Mouse (Mus musculus): ENCODE measurements around the gene Plp1.

Plp1 gene

GRCm38 (mm10) chrX:136822371-136822770, at the start of gene Plp1:
Gene Plp1 (plus strand): TSS chrX:136822671.
- DNase-seq (ENCODE audit: low read depth, low spot score), result peak; percentile 70

- peak; percentile 21 for DNase-seq (ENCODE audit: low read depth, low spot score)
These were observed 49.4 kb upstream of the Plp1 start for GRCm38 (mm10) chrX:136773035-136773434.

GRCm38 (mm10) chrX:136778046-136778445, 44.4 kb upstream of the Plp1 start:
- no peak for DNase-seq (ENCODE audit: low read depth, low spot score)

- no peak for DNase-seq (ENCODE audit: low read depth, low spot score)
These were observed 43.2 kb upstream of the Plp1 start for GRCm38 (mm10) chrX:136779262-136779661.

- DNase-seq (ENCODE audit: low read depth, low spot score), result no peak
These were observed 42.4 kb upstream of the Plp1 start, which contains the start of gene Glra4 for GRCm38 (mm10) chrX:136780041-136780440. Gene Glra4 (minus strand): TSS chrX:136780141.

- DNase-seq (ENCODE audit: low read depth, low spot score), result no peak
These were observed 33.0 kb upstream of the Plp1 start for GRCm38 (mm10) chrX:136789446-136789845.

GRCm38 (mm10) chrX:136797223-136797622, 25.2 kb upstream of the Plp1 start:
- DNase-seq (ENCODE audit: low read depth, low spot score), result no peak

- peak; percentile 64 for DNase-seq (ENCODE audit: low read depth, low spot score)
These were observed 2.7 kb upstream of the Plp1 start for GRCm38 (mm10) chrX:136819752-136820151.

- DNase-seq (ENCODE audit: low read depth, low spot score), result peak; percentile 89
These were observed 2.2 kb upstream of the Plp1 start for GRCm38 (mm10) chrX:136820250-136820649.

- peak; percentile 78 for DNase-seq (ENCODE audit: low read depth, low spot score)
These were observed 2.5 kb downstream of the Plp1 start for GRCm38 (mm10) chrX:136825016-136825415.

GRCm38 (mm10) chrX:136828610-136829009, 6.1 kb downstream of the Plp1 start:
- peak; percentile 51 for DNase-seq (ENCODE audit: low read depth, low spot score)

- DNase-seq (ENCODE audit: low read depth, low spot score), result peak; percentile 15
These were observed 27.8 kb downstream of the Plp1 start for GRCm38 (mm10) chrX:136850300-136850699.

- peak; percentile 85 for DNase-seq (ENCODE audit: low read depth, low spot score)
These were observed 45.9 kb downstream of the Plp1 start, which contains the start of gene Rab9b for GRCm38 (mm10) chrX:136868061-136869040. Gene Rab9b (minus strand): TSS chrX:136868755.
